Mouse (Mus musculus): ENCODE measurements around the gene Defb48. TPM values are rescaled to one million over a fixed set of nuclear protein-coding genes. Genes with fewer than 3 reads are reported as not detected.

Defb48 gene
- polyA plus RNA-seq (2015; fragmentation: Illumina TruSeq; extraction: RNeasy Lipid Tissue Mini Kit (QIAGEN cat#74804); ENCODE audit: low read depth, low replicate concordance) = not detected

GRCm38 (mm10) chr14:62984410-62984809, at the start of gene Defb48:
Gene Defb48, minus strand, starts transcription at chr14:62984510.

GRCm38 (mm10) chr14:63011471-63011870, 27.2 kb upstream of the Defb48 start, which contains the start of gene Defb43:
Gene Defb43, plus strand, starts transcription at chr14:63011771.

GRCm38 (mm10) chr14:62997777-62998176, 13.5 kb upstream of the Defb48 start, which contains the start of gene Defb47:
Gene Defb47, plus strand, starts transcription at chr14:62998077.

Other genes starting within 250 kb of the Defb48 start
- gene Ints6, start 223.3 kb downstream of the Defb48 start, polyA plus RNA-seq (2015; fragmentation: Illumina TruSeq; extraction: RNeasy Lipid Tissue Mini Kit (QIAGEN cat#74804); ENCODE audit: low read depth, low replicate concordance) = 13.6 TPM
- gene Wdfy2, start 146.8 kb downstream of the Defb48 start, polyA plus RNA-seq (2015; fragmentation: Illumina TruSeq; extraction: RNeasy Lipid Tissue Mini Kit (QIAGEN cat#74804); ENCODE audit: low read depth, low replicate concordance) = 11.2 TPM
- gene Defb47, start 13.6 kb upstream of the Defb48 start, polyA plus RNA-seq (2015; fragmentation: Illumina TruSeq; extraction: RNeasy Lipid Tissue Mini Kit (QIAGEN cat#74804); ENCODE audit: low read depth, low replicate concordance) = not detected
- gene Defb43, start 27.3 kb upstream of the Defb48 start, polyA plus RNA-seq (2015; fragmentation: Illumina TruSeq; extraction: RNeasy Lipid Tissue Mini Kit (QIAGEN cat#74804); ENCODE audit: low read depth, low replicate concordance) = not detected
- gene Defb42, start 62.5 kb upstream of the Defb48 start, polyA plus RNA-seq (2015; fragmentation: Illumina TruSeq; extraction: RNeasy Lipid Tissue Mini Kit (QIAGEN cat#74804); ENCODE audit: low read depth, low replicate concordance) = 0.73 TPM
- not detected for gene Defb30, start 65.5 kb upstream of the Defb48 start, polyA plus RNA-seq (2015; fragmentation: Illumina TruSeq; extraction: RNeasy Lipid Tissue Mini Kit (QIAGEN cat#74804); ENCODE audit: low read depth, low replicate concordance)